Mouse (Mus musculus) kidney, postnatal 0 days (tissue): Measurements from ENCODE around the gene AK157302. TPM values are rescaled to one million over a fixed set of nuclear protein-coding genes. Genes with fewer than 3 reads are reported as not detected.

Experiments used
- ATAC-seq: fragments of 200-750 bp; cut with Nextera tagmentation; replicated peaks from 2 replicates; pipeline ENCODE4 v1.8.0; 2017; ENCODE audit warnings: low read depth, moderate number of reproducible peaks, moderate TSS enrichment, moderate library complexity; ENCODE audit not compliant: low FRiP score
- DNase-seq: peaks from one replicate; pipeline ENCODE4 v3.0.0-alpha.2; 2016; ENCODE audit warnings: low spot score
- H3K27ac ChIP-seq: fragments of 300-500 bp; sonication (generic); 2 replicates; pipeline ENCODE4 v1.5.1; 2014; ENCODE audit warnings: mild to moderate bottlenecking
- H3K27me3 ChIP-seq: fragments of 300-500 bp; sonication (generic); 2 replicates; pipeline ENCODE4 v1.6.1; 2014; ENCODE audit warnings: low read length, mixed read lengths; ENCODE audit not compliant: insufficient read depth
- H3K36me3 ChIP-seq: fragments of 300-500 bp; sonication (generic); 2 replicates; pipeline ENCODE4 v1.6.1; 2014; ENCODE audit warnings: low read length, mixed read lengths; ENCODE audit not compliant: insufficient read depth
- H3K4me1 ChIP-seq: fragments of 300-500 bp; sonication (generic); replicated peaks from 2 replicates; pipeline ENCODE4 v1.6.1; 2014; ENCODE audit warnings: antibody characterized with exemption, low read length, mixed read lengths; ENCODE audit not compliant: insufficient read depth
- H3K4me2 ChIP-seq: fragments of 300-500 bp; sonication (generic); 2 replicates; pipeline ENCODE4 v1.6.1; 2014; ENCODE audit warnings: mild to moderate bottlenecking, low read length, moderate library complexity, mixed read lengths
- H3K4me3 ChIP-seq: fragments of 300-500 bp; sonication (generic); replicated peaks from 2 replicates; pipeline ENCODE4 v1.5.1; 2014; ENCODE audit warnings: low read depth, low read length
- H3K9ac ChIP-seq: fragments of 300-500 bp; sonication (generic); 2 replicates; pipeline ENCODE4 v1.6.1; 2014; ENCODE audit warnings: low read depth, low read length
- H3K9me3 ChIP-seq: fragments of 300-500 bp; sonication (generic); replicated peaks from 2 replicates; pipeline ENCODE4 v1.6.1; 2016; ENCODE audit warnings: low read length, inconsistent platforms, mixed read lengths
- CTCF ChIP-seq: IDR thresholded peaks from 2 replicates; pipeline ENCODE4 v1.5.1; 2016; ENCODE audit warnings: antibody characterized with exemption, low read depth, mild to moderate bottlenecking, moderate library complexity
- WGBS: fragments of 180-500 bp; shearing (Covaris S2); extraction: QIAGEN DNeasy Blood & Tissue Kit; methylation state at CpG from one replicate; pipeline ENCODE4 v1.1.7; 2014; 5-methylcytosine and 5-hydroxymethylcytosine counted together
- polyA plus RNA-seq: library from polyadenylated mRNA; unstranded; fragments of >200 nt; fragmentation: Nextera tagmentation; extraction: Ambion mirVana; gene quantifications from 2 replicates; pipeline ENCODE4 v1.2.1, GENCODE M21; 2015

AK157302 gene
- polyA plus RNA-seq = 0.43 TPM in 2 replicates

- no peak within 1 kb of the TSS for H3K9ac ChIP-seq
- TF ChIP-seq CTCF = no peak
- no peak within 1 kb of the TSS for H3K4me2 ChIP-seq
- H3K27ac ChIP-seq = no peak within 1 kb of the TSS
- ATAC-seq (no peak), DNase-seq (no peak)
- H3K9me3 ChIP-seq = no peaks in the 10 kb centered on the region
- no peaks in the 10 kb centered on the region for H3K27me3 ChIP-seq
- H3K4me3 ChIP-seq = no peak within 1 kb of the TSS
- WGBS = 93% methylated on average over 21 of the region's 21 CpGs
- H3K36me3 ChIP-seq = no peaks in the 10 kb centered on the region
- H3K4me1 ChIP-seq = no peaks in the 10 kb centered on the region
Observed at GRCm38 (mm10) chr13:21495080-21495479, at the start of gene AK157302. AK157302 (plus strand) TSS chr13:21495223.

GRCm38 (mm10) chr13:21446796-21447195 is 48.2 kb upstream of the AK157302 start:
- WGBS = 88% methylated on average over 9 of the region's 9 CpGs
- Histone ChIP-seq H3K27me3 (no peaks in the 10 kb centered on the region), H3K4me3 (no peak overlapping the region), H3K4me2 (no peak overlapping the region), H3K27ac (no peak overlapping the region), H3K4me1 (no peaks in the 10 kb centered on the region), H3K9me3 (no peaks in the 10 kb centered on the region), H3K36me3 (peaks cover 30% of the 10 kb centered on the region), H3K9ac (no peak overlapping the region)
- no peak for ATAC-seq
- DNase-seq = no peak
- TF ChIP-seq CTCF = no peak

GRCm38 (mm10) chr13:21447856-21448614 is 47.0 kb upstream of the AK157302 start:
- Histone ChIP-seq H3K9me3 (no peaks in the 10 kb centered on the region), H3K4me3 (no peak overlapping the region), H3K9ac (no peak overlapping the region), H3K36me3 (peaks cover 30% of the 10 kb centered on the region), H3K4me2 (no peak overlapping the region), H3K27me3 (no peaks in the 10 kb centered on the region), H3K4me1 (no peaks in the 10 kb centered on the region), H3K27ac (no peak overlapping the region)
- ATAC-seq (no peak), DNase-seq (no peak)
- WGBS = 90% methylated on average over 16 of the region's 16 CpGs
- TF ChIP-seq CTCF = no peak

- H3K4me1 ChIP-seq = no peaks in the 10 kb centered on the region
- H3K36me3 ChIP-seq = peaks cover 11% of the 10 kb centered on the region; the same call in 1 of the 2 replicates
- H3K27me3 ChIP-seq = no peaks in the 10 kb centered on the region
- H3K27ac ChIP-seq = peak overlapping the region; percentile 63; the same call in 1 of the 2 replicates
- H3K9me3 ChIP-seq = no peaks in the 10 kb centered on the region
- peak; percentile 27 for DNase-seq
- no peak for ATAC-seq
- peak overlapping the region; percentile 59 for H3K9ac ChIP-seq
- 2% methylated on average over 13 of the region's 13 CpGs for WGBS
- TF ChIP-seq CTCF = no peak
- peak overlapping the region; percentile 61 for H3K4me2 ChIP-seq
- peak overlapping the region; percentile 53 for H3K4me3 ChIP-seq
Observed at GRCm38 (mm10) chr13:21453042-21453441, 42.0 kb upstream of the AK157302 start.

GRCm38 (mm10) chr13:21453449-21453848 is 41.6 kb upstream of the AK157302 start, which contains the start of gene Zscan26:
Zscan26 (minus strand) TSS chr13:21453730.
- ATAC-seq (peak; percentile 94), DNase-seq (peak; percentile 89)
- under 1% methylated on average over 23 of the region's 23 CpGs for WGBS
- no peak for TF ChIP-seq CTCF
- peak within 1 kb of the TSS; percentile 53 for H3K4me3 ChIP-seq
- peaks cover 11% of the 10 kb centered on the region; the same call in 1 of the 2 replicates for H3K36me3 ChIP-seq
- H3K4me2 ChIP-seq = peak within 1 kb of the TSS; percentile 61
- peak within 1 kb of the TSS; percentile 59 for H3K9ac ChIP-seq
- H3K4me1 ChIP-seq = no peaks in the 10 kb centered on the region
- H3K27ac ChIP-seq = peak within 1 kb of the TSS; percentile 63
- H3K27me3 ChIP-seq = no peaks in the 10 kb centered on the region
- H3K9me3 ChIP-seq = no peaks in the 10 kb centered on the region

GRCm38 (mm10) chr13:21454133-21454532 is 40.9 kb upstream of the AK157302 start:
- no peak for TF ChIP-seq CTCF
- Histone ChIP-seq H3K27me3 (no peaks in the 10 kb centered on the region), H3K4me1 (no peaks in the 10 kb centered on the region), H3K9me3 (no peaks in the 10 kb centered on the region), H3K9ac (no peak overlapping the region), H3K27ac (no peak overlapping the region), H3K4me3 (no peak overlapping the region), H3K4me2 (peak overlapping the region; percentile 61; the same call in 1 of the 2 replicates), H3K36me3 (0 out of 2 replicates have a peak, but pooled peaks cover 4% of the 10 kb centered on the region)
- 68% methylated on average over 3 of the region's 3 CpGs for WGBS
- ATAC-seq (no peak), DNase-seq (no peak)
